8 mouse cellular contexts compared by ENCODE assay signal in the genomic region with DNA sequence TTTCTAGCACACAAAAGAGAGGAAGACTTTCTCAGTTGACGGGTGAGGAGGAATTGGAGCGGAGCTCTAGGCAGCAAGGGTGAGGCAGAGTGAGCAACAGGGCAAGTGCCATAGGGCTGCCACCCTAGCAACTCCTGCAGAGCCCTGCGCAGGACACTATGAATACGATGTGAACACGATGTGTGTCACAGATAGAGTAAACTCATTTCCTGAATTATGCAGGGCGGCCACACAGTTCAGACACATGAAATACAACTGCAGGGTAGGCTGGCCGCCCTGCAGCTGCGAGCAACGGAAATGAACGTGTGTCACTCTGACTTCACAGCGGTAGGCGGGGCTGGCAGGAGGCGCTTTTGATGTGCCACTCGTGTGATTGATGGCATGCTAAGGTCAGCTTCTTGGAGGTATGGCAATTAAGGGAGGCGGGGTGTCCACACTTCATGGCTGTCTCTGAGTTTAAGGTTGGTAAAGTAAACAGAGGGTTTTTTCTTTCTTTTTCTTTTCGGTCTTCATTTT.
DNase-seq lines count a peak whose midpoint lies in the region; ATAC-seq lines count a peak whose summit lies in the region.

No protein-coding gene starts in this region.

- no peaks in the 10 kb centered on the region for H3K9me3 ChIP-seq in liver, embryonic 13.5 days (replicated peaks)
- no peaks in the 10 kb centered on the region for H3K9me3 ChIP-seq in neural tube, embryonic 14.5 days (ENCODE audit: control insufficient read depth, low read length)

- H3K4me3 ChIP-seq in liver, embryonic 13.5 days (replicated peaks) = no peak overlapping the region
- H3K4me3 ChIP-seq in neural tube, embryonic 14.5 days (ENCODE audit: low read depth, low read length) = no peak overlapping the region

- ATAC-seq in inflammation-experienced regulatory T-cells, adult 6 months = peak; percentile 97
- no peak for ATAC-seq in liver, embryonic 13.5 days (ENCODE audit: low read depth)
- peak; percentile 39 for ATAC-seq in neural tube, embryonic 14.5 days (ENCODE audit: low read depth)

- no peak overlapping the region for H3K9ac ChIP-seq in liver, embryonic 13.5 days
- no peak overlapping the region for H3K9ac ChIP-seq in neural tube, embryonic 14.5 days (replicated peaks; ENCODE audit: low read depth, low read length)

- peaks cover 8% of the 10 kb centered on the region for H3K4me1 ChIP-seq in liver, embryonic 13.5 days (replicated peaks)
- H3K4me1 ChIP-seq in neural tube, embryonic 14.5 days (ENCODE audit: control insufficient read depth, insufficient read depth, low read length) = peaks cover 8% of the 10 kb centered on the region; the same call in 1 of the 2 replicates

- no peak overlapping the region for H3K27ac ChIP-seq in liver, embryonic 13.5 days
- no peak overlapping the region for H3K27ac ChIP-seq in neural tube, embryonic 14.5 days (ENCODE audit: low read depth, low read length)

- peak overlapping the region; percentile 22 for H3K4me2 ChIP-seq in liver, embryonic 13.5 days
- 0 out of 2 replicates have a peak overlapping the region, but pooled peaks have one; percentile 25 for H3K4me2 ChIP-seq in neural tube, embryonic 14.5 days (ENCODE audit: low read depth, low read length)

- no peaks in the 10 kb centered on the region for H3K36me3 ChIP-seq in liver, embryonic 13.5 days
- no peaks in the 10 kb centered on the region for H3K36me3 ChIP-seq in neural tube, embryonic 14.5 days (ENCODE audit: control insufficient read depth, insufficient read depth, low read length)

- 27% methylated on average over 16 of the region's 16 CpGs for WGBS in liver, embryonic 13.5 days (ENCODE audit: insufficient replicate concordance)
- WGBS in neural tube, embryonic 14.5 days = 15% methylated on average over 16 of the region's 16 CpGs

- peak; percentile 93 for DNase-seq in CD4-positive helper T cell, adult 2 months (ENCODE audit: low read depth, low spot score)
- peak; percentile 19 to 36 for DNase-seq in adrenal gland, postnatal 4 days (ENCODE audit: low spot score in 2 of 2)
- DNase-seq in liver, embryonic 13.5 days = no peak
- DNase-seq in frontal cortex, postnatal 36 days (ENCODE audit: low spot score in 2 of 2) = no peak
- DNase-seq in layer of hippocampus, postnatal 25 days (ENCODE audit: extremely low spot score in 1 of 2, low spot score in 1 of 2) = no peak
- no peak for DNase-seq in urinary bladder, postnatal 10 days (ENCODE audit: low spot score)

- H3K27me3 ChIP-seq in liver, embryonic 13.5 days = no peaks in the 10 kb centered on the region
- H3K27me3 ChIP-seq in neural tube, embryonic 14.5 days (ENCODE audit: control insufficient read depth, insufficient read depth, low read length) = no peaks in the 10 kb centered on the region

Comparison
In these comparisons a context has a peak if more than half of its experiments do, and no peak if none do; other contexts are left out.
1. DNase-seq: peak in CD4-positive helper T cell, adult 2 months (single experiment) and adrenal gland, postnatal 4 days (2 of 2); none in liver, embryonic 13.5 days (single experiment), frontal cortex, postnatal 36 days (0 of 2), layer of hippocampus, postnatal 25 days (0 of 2) and urinary bladder, postnatal 10 days (single experiment).